In genomic region chr5:99152299-99152698, GRCm38 (mm10) we compare ENCODE assay signal across 32 mouse cellular contexts.
"Had no signal": no experiment of that assay in that cellular context is flagged by ENCODE, and none has a peak within 500 bp of the region (broad histone marks: within the 10 kb centered on the region; RNA-seq: fewer than 3 reads in every experiment).

No protein-coding gene starts in this region.

- H3K4me2 ChIP-seq: limb, embryonic 12.5 days; limb, embryonic 13.5 days; limb, embryonic 15.5 days; liver, embryonic 11.5 days; liver, embryonic 12.5 days; liver, embryonic 13.5 days; liver, embryonic 15.5 days; lung, embryonic 14.5 days; lung, embryonic 15.5 days; midbrain, embryonic 11.5 days; midbrain, embryonic 12.5 days; midbrain, embryonic 13.5 days; midbrain, embryonic 15.5 days; neural tube, embryonic 12.5 days had no signal

- H3K9me3 ChIP-seq: limb, embryonic 10.5 days; limb, embryonic 12.5 days; limb, embryonic 13.5 days; limb, embryonic 15.5 days; liver, embryonic 12.5 days; liver, embryonic 13.5 days; liver, embryonic 15.5 days; lung, embryonic 15.5 days; megakaryocyte, embryonic 14.5 days; midbrain, embryonic 10.5 days; midbrain, embryonic 12.5 days; midbrain, embryonic 13.5 days; midbrain, embryonic 15.5 days; neural tube, embryonic 12.5 days had no signal

- H3K4me3 ChIP-seq: left cerebral cortex, adult 2 months; limb, embryonic 10.5 days; limb, embryonic 12.5 days; limb, embryonic 13.5 days; limb, embryonic 15.5 days; liver, embryonic 12.5 days; liver, embryonic 13.5 days; liver, embryonic 15.5 days; lung, embryonic 15.5 days; megakaryocyte, embryonic 14.5 days; midbrain, embryonic 10.5 days; midbrain, embryonic 12.5 days; midbrain, embryonic 13.5 days; midbrain, embryonic 15.5 days; neural tube, embryonic 12.5 days had no signal

- H3K4me1 ChIP-seq: limb, embryonic 10.5 days; liver, embryonic 12.5 days; liver, embryonic 13.5 days; liver, embryonic 15.5 days; lung, embryonic 15.5 days; megakaryocyte, embryonic 14.5 days; midbrain, embryonic 12.5 days; midbrain, embryonic 13.5 days; midbrain, embryonic 15.5 days; neural tube, embryonic 12.5 days had no signal

- H3K9ac ChIP-seq: limb, embryonic 12.5 days; limb, embryonic 13.5 days; limb, embryonic 15.5 days; liver, embryonic 12.5 days; liver, embryonic 13.5 days; liver, embryonic 14.5 days; liver, embryonic 15.5 days; liver, postnatal 0 days; lung, embryonic 14.5 days; lung, embryonic 15.5 days; midbrain, embryonic 12.5 days; midbrain, embryonic 13.5 days; midbrain, embryonic 15.5 days; neural tube, embryonic 12.5 days had no signal

- H3K36me3 ChIP-seq: limb, embryonic 10.5 days; limb, embryonic 12.5 days; limb, embryonic 13.5 days; limb, embryonic 15.5 days; liver, embryonic 12.5 days; liver, embryonic 13.5 days; liver, embryonic 15.5 days; lung, embryonic 15.5 days; midbrain, embryonic 10.5 days; midbrain, embryonic 12.5 days; midbrain, embryonic 13.5 days; midbrain, embryonic 15.5 days; neural tube, embryonic 12.5 days had no signal

- ATAC-seq: liver, embryonic 12.5 days; liver, postnatal 0 days; lung, postnatal 0 days; midbrain, embryonic 13.5 days; midbrain, embryonic 15.5 days; midbrain, embryonic 16.5 days had no signal

- H3K27ac ChIP-seq: left cerebral cortex, adult 2 months; limb, embryonic 10.5 days; limb, embryonic 13.5 days; limb, embryonic 15.5 days; liver, embryonic 12.5 days; liver, embryonic 13.5 days; liver, embryonic 14.5 days; liver, embryonic 15.5 days; lung, embryonic 15.5 days; macrophage; midbrain, embryonic 10.5 days; midbrain, embryonic 12.5 days; midbrain, embryonic 13.5 days; midbrain, embryonic 15.5 days; neural tube, embryonic 12.5 days had no signal

- DNase-seq: left cerebral cortex, postnatal 4 days; liver; liver, embryonic 13.5 days; liver, postnatal 0 days; lung, adult 18-20 months; lung, adult 2 months; lung, embryonic 14.5 days; lung, postnatal 10 days; lung, postnatal 14 days; lung, postnatal 36 days; lung, postnatal 4 days; midbrain, embryonic 14.5 days had no signal

- H3K27me3 ChIP-seq: limb, embryonic 15.5 days; liver, embryonic 12.5 days; liver, embryonic 13.5 days; liver, embryonic 15.5 days; lung, embryonic 15.5 days; megakaryocyte, embryonic 14.5 days; midbrain, embryonic 12.5 days; midbrain, embryonic 13.5 days; midbrain, embryonic 15.5 days; neural tube, embryonic 12.5 days had no signal
